Mouse (Mus musculus): ENCODE data around the gene Pcnt.

GRCm38 (mm10) chr10:76486302-76486701 lies 43.7 kb upstream of the Pcnt start:
- TF ChIP-seq POLR2A (IDR thresholded peaks at IDR 0.05; ENCODE audit: insufficient read depth, low read depth, low read length), result no peak
- no peak for TF ChIP-seq EP300 (IDR thresholded peaks at IDR 0.05; ENCODE audit: insufficient read depth, low read depth, low read length)

All from heart, adult 2 months (tissue).